Mouse (Mus musculus): ENCODE results near the gene Dkkl1. TPM values are rescaled to one million over a fixed set of nuclear protein-coding genes. Genes with fewer than 3 reads are reported as not detected.

Gene Dkkl1
- polyA plus RNA-seq, 1 experiment from 2014 or later = not detected

- in situ Hi-C loops (cut with MboI; ENCODE audit: low pct_unique_long_range_greater_than_20kb) = no loop called here
- no peak for TF ChIP-seq CTCF (IDR thresholded peaks at IDR 0.05)
- ChIA-PET CTCF (interaction anchor here (1.5 to 1.8 kb wide), 2 partner anchors 48 to 71 kb away, joined by 3 to 6 read pairs; partner anchors contain the start of gene Slc6a21), POLR2A (no interaction called here)
- H3K27me3 ChIP-seq = no peaks in the 10 kb centered on the region
- ATAC-seq (no peak), DNase-seq (ENCODE audit: low read depth, low spot score) (no peak)
These were observed 17.1 kb upstream of the Dkkl1 start for GRCm38 (mm10) chr7:45229046-45229445.

GRCm38 (mm10) chr7:45228548-45228947, 16.6 kb upstream of the Dkkl1 start:
- ChIA-PET POLR2A (no interaction called here), CTCF (interaction anchor here (1.5 to 1.8 kb wide), 2 partner anchors 49 to 72 kb away, joined by 3 to 6 read pairs; partner anchors contain the start of gene Slc6a21)
- no peak for TF ChIP-seq CTCF (IDR thresholded peaks at IDR 0.05)
- in situ Hi-C loops (cut with MboI; ENCODE audit: low pct_unique_long_range_greater_than_20kb) = no loop called here
- no peak for ATAC-seq
- DNase-seq (ENCODE audit: low read depth, low spot score) = no peak
- no peaks in the 10 kb centered on the region for H3K27me3 ChIP-seq

DNA sequence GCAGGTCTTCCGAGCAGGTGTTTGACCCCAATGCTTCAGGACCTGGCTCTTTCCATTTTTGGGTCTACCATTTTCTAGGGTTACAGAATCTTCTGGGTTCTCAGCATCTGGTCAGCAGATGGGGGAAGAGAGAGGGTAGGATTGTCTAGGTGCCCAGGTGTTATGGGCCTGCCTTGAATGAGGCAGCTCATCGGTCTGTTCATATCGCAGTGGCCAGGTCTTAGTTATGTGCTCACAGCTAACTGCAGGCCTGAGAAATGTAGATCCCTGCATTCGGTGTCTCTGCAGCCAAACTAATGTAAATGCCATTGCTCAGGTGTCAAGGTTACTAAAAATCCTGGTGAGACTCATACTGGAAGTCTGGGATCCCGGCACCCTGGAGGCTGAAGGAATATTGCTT, 14.5 kb upstream of the Dkkl1 start:
- DNase-seq (ENCODE audit: low read depth, low spot score) (no peak), ATAC-seq (no peak)
- H3K27me3 ChIP-seq = no peaks in the 10 kb centered on the region
- POLR2A ChIA-PET = no interaction called here
- in situ Hi-C loops (cut with MboI; ENCODE audit: low pct_unique_long_range_greater_than_20kb) = no loop called here
- CTCF ChIA-PET = interaction anchor here (1.1 kb wide), 1 partner anchor 8 kb away, joined by 3 read pairs; no protein-coding TSS in a partner anchor
- no peak for TF ChIP-seq CTCF (IDR thresholded peaks at IDR 0.05)

DNA sequence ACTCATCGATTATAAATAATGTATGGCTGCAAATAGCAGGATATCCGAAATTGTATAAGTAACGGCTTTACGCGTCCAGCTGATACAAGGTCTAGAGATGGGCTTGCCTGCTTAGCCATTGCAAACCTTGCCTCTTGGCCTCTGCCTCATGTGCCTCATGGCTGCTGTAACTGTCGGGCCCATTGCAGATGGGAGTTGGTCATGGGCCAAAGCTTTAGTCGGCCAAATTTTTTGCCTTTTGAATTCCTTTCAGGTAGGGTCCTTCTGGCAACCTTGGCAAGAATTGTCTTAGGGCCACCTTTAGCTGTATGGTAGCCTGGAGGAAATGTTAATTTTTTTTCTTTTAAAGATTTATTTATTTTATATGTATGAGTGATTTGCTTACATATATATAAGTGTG, 12.9 kb upstream of the Dkkl1 start:
- no peak for TF ChIP-seq CTCF (IDR thresholded peaks at IDR 0.05)
- POLR2A ChIA-PET = interaction anchor here (0.5 kb wide), 1 partner anchor 49 kb away, joined by 3 read pairs; no protein-coding TSS in a partner anchor
- in situ Hi-C loops (cut with MboI; ENCODE audit: low pct_unique_long_range_greater_than_20kb) = no loop called here
- no peaks in the 10 kb centered on the region for H3K27me3 ChIP-seq
- no peak for ATAC-seq
- no peak for DNase-seq (ENCODE audit: low read depth, low spot score)
- CTCF ChIA-PET = no interaction called here

GRCm38 (mm10) chr7:45221680-45222079, 9.7 kb upstream of the Dkkl1 start:
- in situ Hi-C loops (cut with MboI; ENCODE audit: low pct_unique_long_range_greater_than_20kb) = no loop called here
- TF ChIP-seq CTCF (IDR thresholded peaks at IDR 0.05) = no peak
- ChIA-PET POLR2A (no interaction called here), CTCF (no interaction called here)
- no peak for DNase-seq (ENCODE audit: low read depth, low spot score)
- no peaks in the 10 kb centered on the region for H3K27me3 ChIP-seq
- ATAC-seq = no peak

GRCm38 (mm10) chr7:45216442-45217183, 4.7 kb upstream of the Dkkl1 start:
- ATAC-seq (peak; percentile 33), DNase-seq (ENCODE audit: low read depth, low spot score) (no peak)
- ChIA-PET CTCF (no interaction called here), POLR2A (no interaction called here)
- in situ Hi-C loops (cut with MboI; ENCODE audit: low pct_unique_long_range_greater_than_20kb) = no loop called here
- TF ChIP-seq CTCF (IDR thresholded peaks at IDR 0.05) = no peak
- H3K27me3 ChIP-seq = no peaks in the 10 kb centered on the region

GRCm38 (mm10) chr7:45215673-45216441, 3.9 kb upstream of the Dkkl1 start, which contains the start of gene Tead2:
Tead2 (plus strand) TSS chr7:45215753.
- in situ Hi-C loops (cut with MboI; ENCODE audit: low pct_unique_long_range_greater_than_20kb) = no loop called here
- no peak for TF ChIP-seq CTCF (IDR thresholded peaks at IDR 0.05)
- ATAC-seq = peak; percentile 55

DNA sequence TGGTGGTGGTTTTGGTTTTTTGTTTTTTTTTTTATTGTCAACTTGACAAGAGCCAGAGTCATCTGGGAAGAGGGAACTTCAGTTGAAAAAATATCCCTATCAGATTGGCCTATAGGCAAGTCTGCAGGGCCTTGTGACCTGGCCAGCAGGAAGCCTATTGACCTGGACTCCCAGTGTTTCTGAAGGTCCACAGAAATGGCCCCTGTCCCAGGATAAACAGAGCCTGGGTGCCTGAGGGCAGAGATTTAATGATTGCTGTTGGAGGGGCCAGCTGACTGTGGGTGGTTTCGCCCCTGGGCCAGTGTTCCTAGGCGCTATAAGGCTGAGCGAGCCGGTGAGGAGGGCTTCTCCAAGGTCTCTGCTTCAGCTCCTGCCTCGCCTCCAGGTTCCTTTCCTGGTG, 1.8 kb upstream of the Dkkl1 start:
- ChIA-PET POLR2A (no interaction called here), CTCF (no interaction called here)
- H3K27me3 ChIP-seq = peaks cover 5% of the 10 kb centered on the region
- in situ Hi-C loops (cut with MboI; ENCODE audit: low pct_unique_long_range_greater_than_20kb) = no loop called here
- TF ChIP-seq CTCF (IDR thresholded peaks at IDR 0.05) = no peak
- ATAC-seq = no peak
- no peak for DNase-seq (ENCODE audit: low read depth, low spot score)

More at GRCm38 (mm10) chr7:45215673-45216441, 3.9 kb upstream of the Dkkl1 start, which contains the start of gene Tead2:
- CTCF ChIA-PET = no interaction called here
- no peaks in the 10 kb centered on the region for H3K27me3 ChIP-seq
- DNase-seq (ENCODE audit: low read depth, low spot score) = no peak
- POLR2A ChIA-PET = interaction anchor here (0.6 kb wide), 2 partner anchors 17 to 179 kb away, joined by 3 read pairs; no protein-coding TSS in a partner anchor

GRCm38 (mm10) chr7:45212356-45212755, 409 bp upstream of the Dkkl1 start:
- DNase-seq (ENCODE audit: low read depth, low spot score) (no peak), ATAC-seq (no peak)
- peaks cover 5% of the 10 kb centered on the region for H3K27me3 ChIP-seq
- TF ChIP-seq CTCF (IDR thresholded peaks at IDR 0.05) = no peak
- CTCF ChIA-PET = no interaction called here
- POLR2A ChIA-PET = no interaction called here
- in situ Hi-C loops (cut with MboI; ENCODE audit: low pct_unique_long_range_greater_than_20kb) = no loop called here

GRCm38 (mm10) chr7:45211070-45211469, 877 bp downstream of the Dkkl1 start:
- peaks cover 5% of the 10 kb centered on the region for H3K27me3 ChIP-seq
- POLR2A ChIA-PET = no interaction called here
- no peak for TF ChIP-seq CTCF (IDR thresholded peaks at IDR 0.05)
- ATAC-seq (no peak), DNase-seq (ENCODE audit: low read depth, low spot score) (no peak)
- CTCF ChIA-PET = no interaction called here
- in situ Hi-C loops (cut with MboI; ENCODE audit: low pct_unique_long_range_greater_than_20kb) = no loop called here

GRCm38 (mm10) chr7:45208260-45208659, 3.7 kb downstream of the Dkkl1 start:
- no peak for TF ChIP-seq CTCF (IDR thresholded peaks at IDR 0.05)
- ChIA-PET POLR2A (no interaction called here), CTCF (no interaction called here)
- no peak for DNase-seq (ENCODE audit: low read depth, low spot score)
- no peak for ATAC-seq
- peaks cover 14% of the 10 kb centered on the region for H3K27me3 ChIP-seq
- in situ Hi-C loops (cut with MboI; ENCODE audit: low pct_unique_long_range_greater_than_20kb) = no loop called here

Measured in Patski (cell line).